Mouse (Mus musculus) ES-E14 (cell line): Measurements from ENCODE around the gene Trim45. TPM values are rescaled to one million over a fixed set of nuclear protein-coding genes. Genes with fewer than 3 reads are reported as not detected.
A peak's percentile ranks its signal among the peaks of the same experiment; 100 is the strongest.

Experiments
- DNase-seq: peaks from one replicate; pipeline ENCODE4 v3.0.0-alpha.2; 2013; ENCODE audit warnings: low read depth, low spot score
- H3K27ac ChIP-seq: 2 replicates; pipeline ENCODE4 v1.5.1; 2012; ENCODE audit warnings: low read depth, mild to moderate bottlenecking, low read length, moderate library complexity, mixed read lengths; ENCODE audit not compliant: poor library complexity, insufficient read depth, severe bottlenecking
- H3K36me3 ChIP-seq: 2 replicates; pipeline ENCODE4 v1.6.1; 2012; ENCODE audit warnings: mild to moderate bottlenecking, low read length, moderate library complexity, mixed read lengths; ENCODE audit not compliant: control insufficient read depth, poor library complexity, insufficient read depth, severe bottlenecking
- H3K4me1 ChIP-seq, 2 experiments: fragments of 150-350 bp in 1 of 2; sonication (generic) in 1 of 2; 2 replicates each; pipeline ENCODE4 v1.6.1; 2012; ENCODE audit warnings: low read length in 2 of 2, mild to moderate bottlenecking in 1 of 2, mixed read lengths in 1 of 2; ENCODE audit not compliant: control insufficient read depth in 2 of 2, insufficient read depth in 2 of 2, poor library complexity in 1 of 2
- H3K4me3 ChIP-seq, 2 experiments: fragments of 150-350 bp in 1 of 2; sonication (generic) in 1 of 2; 2 replicates each; pipeline ENCODE4 v1.5.1; 2012; ENCODE audit warnings: low read length in 2 of 2, low read depth in 1 of 2, mild to moderate bottlenecking in 1 of 2, mixed read lengths in 1 of 2; ENCODE audit not compliant: insufficient read depth in 1 of 2, poor library complexity in 1 of 2, severe bottlenecking in 1 of 2
- H3K9ac ChIP-seq: 2 replicates; pipeline ENCODE4 v1.6.1; 2012; ENCODE audit warnings: low read depth, mild to moderate bottlenecking, low read length, mixed read lengths; ENCODE audit not compliant: poor library complexity, insufficient read depth, severe bottlenecking
- H3K9me3 ChIP-seq: fragments of 150-350 bp; sonication (generic); 2 replicates; pipeline ENCODE4 v1.6.1; 2012; ENCODE audit warnings: low read depth, mild to moderate bottlenecking, low read length; ENCODE audit not compliant: control insufficient read depth, insufficient read depth
- CHD2 ChIP-seq: IDR thresholded peaks from 2 replicates; pipeline ENCODE4 v1.6.1; 2014; ENCODE audit warnings: mild to moderate bottlenecking, low read depth, low read length, inconsistent platforms
- ZC3H11A ChIP-seq: IDR thresholded peaks from 2 replicates; pipeline ENCODE4 v1.6.1; 2012; ENCODE audit warnings: low read depth, mild to moderate bottlenecking, inconsistent platforms, low read length, borderline replicate concordance
- ZNF384 ChIP-seq: IDR thresholded peaks from 2 replicates; pipeline ENCODE4 v1.6.1; 2012; ENCODE audit warnings: low read depth, low read length, inconsistent platforms
- in situ Hi-C, 2 experiments: fragments of 600-800 bp; cut with MboI; formaldehyde crosslinking; loops; one replicate each; pipeline ENCODE4 v1.15.1; 2025; ENCODE audit warnings: low sequenced_read_pairs in 2 of 2, inconsistent platforms in 1 of 2; ENCODE audit not compliant: unreplicated experiment in 2 of 2
- total RNA-seq: library from RNA; depleted of rRNA; stranded (reverse); fragments of 300-350 nt; gene quantifications from 2 replicates; pipeline ENCODE4 v1.2.3, GENCODE M21; 2012; rRNA removed

Trim45 gene
- total RNA-seq, 1 experiment, result 4.8 TPM

DNA sequence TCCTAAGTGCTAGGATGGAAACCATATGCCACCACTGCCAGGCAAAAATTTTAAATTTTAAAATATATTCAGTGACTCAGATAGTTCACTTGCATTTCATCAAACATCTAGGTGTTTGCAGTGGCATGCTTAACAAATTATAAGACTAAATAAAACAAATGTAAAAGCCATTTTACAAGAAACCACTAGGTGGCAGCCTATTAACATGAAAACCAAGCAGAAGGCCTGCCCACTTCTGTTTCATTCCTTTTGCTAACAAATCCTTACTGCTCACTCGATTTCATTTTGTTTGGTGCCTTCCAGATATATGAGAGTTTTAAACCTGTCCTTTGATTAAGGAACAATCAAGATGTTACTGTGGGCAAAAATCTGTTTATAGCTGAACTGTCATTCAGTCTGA lies 51.9 kb downstream of the Trim45 start:
- H3K36me3 ChIP-seq, result no peaks in the 10 kb centered on the region
- DNase-seq, result peak; percentile 17
- H3K4me3 ChIP-seq, result no peak overlapping the region
- in situ Hi-C loops, result loop anchor here (5.0 to 25.0 kb wide), 5 partner anchors 318 to 838 kb away; no protein-coding TSS in a partner anchor
- no peak overlapping the region for H3K27ac ChIP-seq
- TF ChIP-seq ZC3H11A (peak; percentile 87), ZNF384 (no peak), CHD2 (no peak)
- H3K9me3 ChIP-seq, result no peaks in the 10 kb centered on the region
- H3K9ac ChIP-seq, result no peak overlapping the region
- no peaks in the 10 kb centered on the region for H3K4me1 ChIP-seq

DNA sequence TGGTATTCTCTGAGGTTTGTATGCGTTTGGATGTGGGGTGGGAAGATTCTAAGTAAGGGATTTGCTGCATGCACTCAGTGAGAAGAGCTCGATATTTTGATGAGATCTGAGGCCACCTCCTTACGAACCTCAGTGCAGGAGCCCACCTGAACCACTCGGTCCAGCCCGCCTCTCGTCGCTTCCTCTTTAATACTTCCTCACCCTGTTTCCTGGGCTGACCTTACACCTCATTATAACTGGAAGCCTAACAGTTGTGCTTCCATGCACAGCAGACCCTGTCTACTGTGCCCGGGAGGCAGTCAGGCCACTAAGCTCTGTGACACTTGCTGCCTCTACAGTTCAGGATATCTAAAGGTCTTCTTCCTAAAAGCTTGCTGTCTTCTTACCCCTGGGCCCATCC lies 57.3 kb downstream of the Trim45 start:
- Histone ChIP-seq H3K4me1 (no peaks in the 10 kb centered on the region; a peak in 1 of 4 replicates), H3K9me3 (no peaks in the 10 kb centered on the region), H3K4me3 (no peak overlapping the region), H3K36me3 (no peaks in the 10 kb centered on the region), H3K27ac (no peak overlapping the region), H3K9ac (no peak overlapping the region)
- DNase-seq, result no peak
- TF ChIP-seq CHD2, result no peak
- in situ Hi-C loops, result loop anchor here in 1 of 2 experiments (10.0 kb wide), 1 partner anchor 316 kb away; no protein-coding TSS in a partner anchor

Other genes starting within 250 kb of the Trim45 start
- 55.3 and 90.5 TPM in 2 replicates for gene Man1a2, start 236.7 kb upstream of the Trim45 start, total RNA-seq
- 0.31 TPM in 1 of 2 replicates, not detected in the other for gene Vtcn1, start 96.7 kb upstream of the Trim45 start, total RNA-seq
- gene Ttf2, start 47.5 kb downstream of the Trim45 start, total RNA-seq, result 39.0 and 50.5 TPM in 2 replicates
- 0.11 and 0.13 TPM in 2 replicates for gene Cd101, start 107.4 kb downstream of the Trim45 start, total RNA-seq
- gene Ptgfrn, start 188.1 kb downstream of the Trim45 start, total RNA-seq, result 52.3 and 81.2 TPM in 2 replicates